Mouse (Mus musculus) CH12.LX (cell line): ENCODE results near the gene Sap18b. TPM values are rescaled to one million over a fixed set of nuclear protein-coding genes. Genes with fewer than 3 reads are reported as not detected.

Experiments used
- DNase-seq: peaks from one replicate; pipeline ENCODE4 v3.0.0-alpha.2; 2013; ENCODE audit errors: extremely low read depth
- H3K27ac ChIP-seq: 2 replicates; pipeline ENCODE4 v1.5.1; 2012; ENCODE audit warnings: low read depth, mild to moderate bottlenecking, control low read depth, moderate library complexity; ENCODE audit not compliant: insufficient read depth
- H3K27me3 ChIP-seq: replicated peaks from 2 replicates; pipeline ENCODE3; 2012; ENCODE audit warnings: inconsistent platforms
- H3K36me3 ChIP-seq, 2 experiments: replicated peaks in 1 of 2; 2 replicates each; pipeline versions ENCODE3 to v1.6.1; 2012; ENCODE audit warnings: inconsistent platforms in 1 of 2, low read length in 1 of 2, mild to moderate bottlenecking in 1 of 2, mixed read lengths in 1 of 2, moderate library complexity in 1 of 2; ENCODE audit not compliant: control insufficient read depth in 1 of 2, insufficient read depth in 1 of 2
- H3K4me1 ChIP-seq, 2 experiments: 2 replicates each; pipeline ENCODE4 v1.6.1; 2012; ENCODE audit warnings: inconsistent platforms in 1 of 2, moderate library complexity in 1 of 2; ENCODE audit not compliant: insufficient read depth in 2 of 2, control insufficient read depth in 1 of 2
- H3K4me2 ChIP-seq: 2 replicates; pipeline ENCODE4 v1.6.1; 2012; ENCODE audit warnings: low read depth, mild to moderate bottlenecking, control low read depth; ENCODE audit not compliant: poor library complexity, insufficient read depth, severe bottlenecking
- H3K4me3 ChIP-seq, 3 experiments: fragments of 150-350 bp in 1 of 3; sonication (generic) in 1 of 3; replicated peaks in 1 of 3; 2 replicates each; pipeline versions ENCODE3 to v1.5.1; 2011 to 2012; ENCODE audit warnings: low read depth in 2 of 3, low read length in 2 of 3, mild to moderate bottlenecking in 2 of 3, moderate library complexity in 2 of 3, control low read depth in 1 of 3, improper control_type of control experiment in 1 of 3, inconsistent platforms in 1 of 3, mixed read lengths in 1 of 3; ENCODE audit not compliant: poor library complexity in 1 of 3
- H3K79me2 ChIP-seq: replicated peaks from 2 replicates; pipeline ENCODE4 v1.6.1; 2012; ENCODE audit warnings: mild to moderate bottlenecking, moderate library complexity; ENCODE audit not compliant: control insufficient read depth, poor library complexity, insufficient read depth, severe bottlenecking; ENCODE audit errors: extremely low read depth
- H3K9ac ChIP-seq: 2 replicates; pipeline ENCODE4 v1.6.1; 2012; ENCODE audit warnings: low read depth, mild to moderate bottlenecking, control low read depth, moderate library complexity; ENCODE audit not compliant: insufficient read depth
- H3K9me3 ChIP-seq: replicated peaks from 2 replicates; pipeline ENCODE3; 2012; ENCODE audit warnings: low read length, inconsistent platforms, mixed read lengths
- CHD1 ChIP-seq: IDR thresholded peaks from 2 replicates; pipeline ENCODE4 v1.6.1; 2012; ENCODE audit warnings: low read depth, low read length, improper control_type of control experiment, inconsistent platforms
- E2F4 ChIP-seq: IDR thresholded peaks from 2 replicates; pipeline ENCODE4 v1.6.1; 2011; ENCODE audit warnings: low read depth, low read length, improper control_type of control experiment; ENCODE audit not compliant: insufficient replicate concordance
- GABPA ChIP-seq: IDR thresholded peaks from 2 replicates; pipeline ENCODE4 v1.6.1; 2012; ENCODE audit warnings: low read depth, low read length, improper control_type of control experiment, inconsistent platforms; ENCODE audit not compliant: insufficient replicate concordance
- HCFC1 ChIP-seq: IDR thresholded peaks from 2 replicates; pipeline ENCODE4 v1.6.1; 2012; ENCODE audit warnings: low read depth, mild to moderate bottlenecking, inconsistent platforms, low read length, improper control_type of control experiment
- IRF4 ChIP-seq: IDR thresholded peaks from 2 replicates; pipeline ENCODE4 v1.6.1; 2014; ENCODE audit warnings: low read depth, mild to moderate bottlenecking, inconsistent platforms, low read length, improper control_type of control experiment
- MAFK ChIP-seq: IDR thresholded peaks from 2 replicates; pipeline ENCODE4 v1.6.1; 2011; ENCODE audit warnings: low read length, improper control_type of control experiment; ENCODE audit not compliant: insufficient replicate concordance
- MAZ ChIP-seq: IDR thresholded peaks from 2 replicates; pipeline ENCODE4 v1.6.1; 2012; ENCODE audit warnings: low read depth, mild to moderate bottlenecking, inconsistent platforms, low read length, improper control_type of control experiment, moderate library complexity
- MXI1 ChIP-seq: IDR thresholded peaks from 2 replicates; pipeline ENCODE4 v1.6.1; 2011; ENCODE audit warnings: mild to moderate bottlenecking, low read depth, low read length, improper control_type of control experiment
- NRF1 ChIP-seq: IDR thresholded peaks from 2 replicates; pipeline ENCODE4 v1.6.1; 2014; ENCODE audit warnings: low read depth, mild to moderate bottlenecking, inconsistent platforms, low read length, improper control_type of control experiment, moderate library complexity
- POLR2A ChIP-seq: IDR thresholded peaks from 2 replicates; pipeline ENCODE4 v1.6.1; 2011; ENCODE audit warnings: low read depth, mild to moderate bottlenecking, improper control_type of control experiment, low read length
- SMC3 ChIP-seq: IDR thresholded peaks from 2 replicates; pipeline ENCODE4 v1.6.1; 2011; ENCODE audit warnings: low read depth, low read length, improper control_type of control experiment
- TBP ChIP-seq: conservative IDR thresholded peaks from 2 replicates; pipeline ENCODE4 v1.6.1; 2011; ENCODE audit warnings: low read depth, low read length, improper control_type of control experiment
- TCF12 ChIP-seq: IDR thresholded peaks from 2 replicates; pipeline ENCODE4 v1.6.1; 2014; ENCODE audit warnings: low read depth, mild to moderate bottlenecking, inconsistent platforms, low read length, improper control_type of control experiment
- ZC3H11A ChIP-seq: IDR thresholded peaks from 2 replicates; pipeline ENCODE4 v1.6.1; 2012; ENCODE audit warnings: low read depth, mild to moderate bottlenecking, inconsistent platforms, low read length, improper control_type of control experiment
- ZMIZ1 ChIP-seq: IDR thresholded peaks from 2 replicates; pipeline ENCODE4 v1.6.1; 2012; ENCODE audit warnings: low read depth, mild to moderate bottlenecking, inconsistent platforms, low read length, improper control_type of control experiment
- dilution Hi-C: fragments of 300-500 bp; cut with MboI; formaldehyde crosslinking; loops from 2 replicates; pipeline ENCODE4 v1.14.3; 2020; ENCODE audit warnings: low sequenced_read_pairs; ENCODE audit not compliant: extremely low pct_unique_long_range_greater_than_20kb, extremely low pct_ligation_motif_present
- in situ Hi-C: fragments of 300-500 bp; cut with MboI; formaldehyde crosslinking; loops from 3 replicates; pipeline ENCODE4 v1.14.3; 2019; ENCODE audit warnings: low sequenced_read_pairs, low pct_ligation_motif_present, low pct_unique_long_range_greater_than_20kb, mixed read lengths
- polyA plus RNA-seq: library from polyadenylated mRNA; unstranded; fragments of >175 nt; gene quantifications from 2 replicates; pipeline ENCODE4 v1.2.1, GENCODE M21; 2012; ENCODE audit warnings: low read depth; ENCODE audit not compliant: insufficient read length
- total RNA-seq, 2 experiments: library from RNA; depleted of rRNA; stranded (reverse); fragments of 300-350 nt in 1 of 2; fragments of >200 nt in 1 of 2; gene quantifications; 2 replicates each; pipeline ENCODE4 v1.2.3; 2012 to 2014

Sap18b gene
- total and polyA plus RNA-seq, 3 experiments: 141 to 355 (median 305) TPM

GRCm38 (mm10) chr8:95799117-95799516 is 26.0 kb upstream of the Sap18b start:
- peaks cover 19 to 67% of the 10 kb centered on the region in 2 experiments for H3K36me3 ChIP-seq

GRCm38 (mm10) chr8:95799891-95800290 is 25.3 kb upstream of the Sap18b start:
- TF ChIP-seq TCF12: no peak
- in situ Hi-C loops (no loop called here), dilution Hi-C loops (no loop called here)
- H3K4me1 ChIP-seq: peaks cover 20 to 53% of the 10 kb centered on the region in 2 experiments
- no peaks in the 10 kb centered on the region for H3K27me3 ChIP-seq
- H3K4me2 ChIP-seq: no peak overlapping the region; the same call in 1 of the 2 replicates
- peaks cover 95% of the 10 kb centered on the region for H3K79me2 ChIP-seq
- no peak for DNase-seq
- peak overlapping the region; percentile 17 for H3K27ac ChIP-seq
- no peaks in the 10 kb centered on the region for H3K9me3 ChIP-seq
- H3K4me3 ChIP-seq: no peak overlapping the region
- H3K9ac ChIP-seq: no peak overlapping the region
- H3K36me3 ChIP-seq: peaks cover 24 to 70% of the 10 kb centered on the region in 2 experiments

More at GRCm38 (mm10) chr8:95799117-95799516, 26.0 kb upstream of the Sap18b start:
- Histone ChIP-seq H3K79me2 (peaks cover 94% of the 10 kb centered on the region), H3K4me2 (no peak overlapping the region), H3K27me3 (no peaks in the 10 kb centered on the region), H3K4me3 (no peak overlapping the region), H3K9ac (no peak overlapping the region), H3K9me3 (no peaks in the 10 kb centered on the region), H3K27ac (no peak overlapping the region), H3K4me1 (peaks cover 16 to 48% of the 10 kb centered on the region in 2 experiments)
- TF ChIP-seq MAZ: no peak
- TF ChIP-seq CHD1: no peak
- TF ChIP-seq TBP: no peak
- TF ChIP-seq IRF4: no peak
- no peak for TF ChIP-seq POLR2A
- TF ChIP-seq NRF1: no peak
- TF ChIP-seq ZC3H11A: no peak
- TF ChIP-seq MXI1: no peak
- TF ChIP-seq GABPA: no peak
- no peak for TF ChIP-seq HCFC1
- TF ChIP-seq E2F4: no peak
- no peak for TF ChIP-seq TCF12
- no peak for TF ChIP-seq ZMIZ1
- TF ChIP-seq MAFK: no peak
- dilution Hi-C loops (no loop called here), in situ Hi-C loops (no loop called here)
- DNase-seq: no peak

DNA sequence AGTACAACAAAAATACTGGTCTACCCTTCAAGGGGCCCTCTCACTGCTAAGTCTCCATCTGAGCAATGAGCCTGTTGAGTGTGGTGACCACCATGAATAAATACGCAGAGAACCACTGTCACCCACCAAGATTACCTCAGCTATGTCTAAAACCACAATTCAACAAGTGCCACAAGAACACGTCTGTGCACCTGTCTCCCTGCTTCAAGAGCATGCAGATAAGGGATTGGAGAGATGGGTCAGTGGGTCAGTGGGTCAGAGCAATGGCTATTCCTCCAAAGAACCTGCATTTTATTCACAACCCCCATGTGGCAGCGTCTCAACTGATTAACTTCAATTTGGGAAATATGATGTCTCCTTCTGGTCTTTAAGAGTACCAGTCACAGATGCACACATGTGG is 24.8 kb upstream of the Sap18b start:
- H3K4me1 ChIP-seq: peaks cover 21 to 58% of the 10 kb centered on the region in 2 experiments
- DNase-seq: no peak
- H3K9ac ChIP-seq: no peak overlapping the region
- H3K79me2 ChIP-seq: peaks cover 98% of the 10 kb centered on the region
- H3K27me3 ChIP-seq: no peaks in the 10 kb centered on the region
- no peaks in the 10 kb centered on the region for H3K9me3 ChIP-seq
- H3K4me2 ChIP-seq: no peak overlapping the region; the same call in 1 of the 2 replicates
- H3K4me3 ChIP-seq: no peak overlapping the region
- TF ChIP-seq MAZ: no peak
- no peak for TF ChIP-seq SMC3
- in situ Hi-C loops (no loop called here), dilution Hi-C loops (no loop called here)
- peak overlapping the region; percentile 17 for H3K27ac ChIP-seq
- H3K36me3 ChIP-seq: peaks cover 24 to 71% of the 10 kb centered on the region in 2 experiments
